Mouse (Mus musculus): ENCODE measurements around the gene Syce1.
"Not testable (repeated sequence)": the region's sequence is repeated elsewhere in the genome, so short reads cannot be mapped to it uniquely, and the experiment has no call there.

Gene Syce1

DNA sequence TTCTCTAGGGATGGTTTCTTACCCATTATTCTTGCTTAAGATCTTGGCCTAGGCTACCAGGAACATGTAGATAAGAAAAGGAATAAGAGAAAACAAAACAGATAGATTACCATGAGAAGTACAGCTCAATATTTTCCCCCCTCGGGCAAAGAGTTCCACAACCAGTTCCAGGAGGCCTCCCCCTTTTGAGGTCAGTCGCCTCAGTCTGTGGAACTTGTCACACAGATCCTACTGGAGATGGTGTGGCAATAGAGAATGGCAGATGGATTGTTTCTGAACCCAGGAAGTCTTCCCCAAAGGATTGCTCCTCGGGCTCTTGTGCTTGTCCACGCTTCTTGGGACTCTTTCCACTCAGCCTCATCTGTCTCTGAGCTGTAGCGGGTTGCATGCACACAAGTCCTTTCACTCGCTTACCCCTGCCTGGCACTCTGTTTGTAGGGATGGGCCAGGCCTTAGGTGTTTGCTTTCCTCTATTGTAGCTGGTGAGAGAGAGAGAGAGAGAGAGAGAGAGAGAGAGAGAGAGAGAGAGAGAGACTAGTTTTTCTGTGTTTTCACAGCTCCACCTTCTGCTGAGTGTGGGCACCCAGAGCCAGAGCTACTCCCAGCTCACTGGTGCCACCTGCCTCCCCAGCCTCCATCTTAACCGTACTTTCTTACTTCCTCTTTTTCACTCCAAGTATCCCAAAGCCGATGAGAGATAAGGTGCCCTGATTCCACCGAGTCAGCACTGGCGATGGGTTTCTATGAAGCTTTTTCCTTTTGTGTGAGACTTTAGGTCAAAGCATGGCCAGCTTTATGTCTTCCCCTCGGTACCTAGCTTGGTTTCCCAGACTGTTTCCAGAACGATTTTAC lies 21.5 kb downstream of the Syce1 start:
- no peak for DNase-seq

DNA sequence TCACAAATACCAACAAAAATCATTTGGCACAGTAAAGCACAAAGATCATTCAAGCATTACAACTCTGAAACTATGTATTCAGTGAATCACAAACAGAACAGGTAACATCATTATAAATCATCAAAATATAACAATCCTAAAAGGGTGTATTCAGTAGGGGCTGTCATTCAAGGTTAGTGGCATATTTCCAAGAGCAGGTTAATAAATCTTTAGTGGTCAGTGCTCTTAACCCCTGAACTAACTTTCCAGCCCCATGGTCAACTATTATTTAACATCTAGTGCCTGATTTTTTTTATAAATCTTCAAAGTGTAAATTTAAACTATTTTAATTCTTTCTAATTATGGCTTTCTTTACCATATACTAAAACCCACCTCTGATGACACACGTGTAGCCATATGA lies 22.3 kb downstream of the Syce1 start:
- not testable (repeated sequence) for DNase-seq

DNA sequence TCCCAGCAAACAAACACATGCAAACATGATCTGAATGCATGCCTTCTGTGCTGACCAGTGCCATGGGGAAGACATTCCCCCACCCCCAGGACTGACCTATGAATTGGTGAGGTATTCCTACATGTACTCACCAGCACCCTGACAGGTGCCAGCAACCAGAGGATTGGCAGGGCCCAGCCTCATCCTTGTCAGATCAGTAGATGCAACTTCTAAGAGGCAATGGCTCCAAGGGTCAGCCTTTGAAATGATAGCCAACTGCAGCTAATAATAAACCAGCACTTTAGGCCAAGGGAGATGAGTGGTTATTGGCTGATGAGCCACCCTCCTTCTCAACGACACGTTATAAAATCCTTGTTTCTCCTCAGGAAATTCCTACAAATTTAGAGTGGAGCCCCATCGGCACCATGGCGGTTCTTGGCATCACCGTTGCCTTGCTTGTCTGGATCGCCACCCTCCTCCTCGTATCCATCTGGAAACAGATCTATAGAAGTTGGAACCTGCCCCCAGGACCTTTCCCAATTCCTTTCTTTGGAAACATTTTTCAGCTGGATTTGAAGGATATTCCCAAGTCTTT lies 24.1 kb downstream of the Syce1 start, which contains the start of gene Cyp2e1:
Cyp2e1 (plus strand) TSS at position 293 of the 574 bp plus-strand sequence.
- DNase-seq = no peak

DNA sequence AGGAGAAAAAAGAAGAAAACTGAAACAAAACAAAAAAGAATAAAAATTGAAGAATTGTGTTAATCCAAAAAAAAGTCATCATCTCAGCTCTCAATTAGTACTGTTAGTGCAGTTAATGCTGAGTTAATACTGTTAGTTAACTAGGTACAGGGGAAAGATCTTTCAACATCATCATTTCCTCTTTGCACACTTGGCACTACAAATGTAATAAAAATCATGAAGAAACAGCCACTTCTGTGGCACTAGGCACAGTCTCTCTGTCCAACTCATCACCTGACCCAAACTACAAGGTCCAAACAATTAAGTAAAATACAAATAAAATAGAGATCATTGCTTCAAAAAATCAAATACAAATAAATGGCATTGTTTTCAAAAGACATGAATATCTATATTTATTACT lies 27.0 kb downstream of the Syce1 start:
- DNase-seq = no peak

DNA sequence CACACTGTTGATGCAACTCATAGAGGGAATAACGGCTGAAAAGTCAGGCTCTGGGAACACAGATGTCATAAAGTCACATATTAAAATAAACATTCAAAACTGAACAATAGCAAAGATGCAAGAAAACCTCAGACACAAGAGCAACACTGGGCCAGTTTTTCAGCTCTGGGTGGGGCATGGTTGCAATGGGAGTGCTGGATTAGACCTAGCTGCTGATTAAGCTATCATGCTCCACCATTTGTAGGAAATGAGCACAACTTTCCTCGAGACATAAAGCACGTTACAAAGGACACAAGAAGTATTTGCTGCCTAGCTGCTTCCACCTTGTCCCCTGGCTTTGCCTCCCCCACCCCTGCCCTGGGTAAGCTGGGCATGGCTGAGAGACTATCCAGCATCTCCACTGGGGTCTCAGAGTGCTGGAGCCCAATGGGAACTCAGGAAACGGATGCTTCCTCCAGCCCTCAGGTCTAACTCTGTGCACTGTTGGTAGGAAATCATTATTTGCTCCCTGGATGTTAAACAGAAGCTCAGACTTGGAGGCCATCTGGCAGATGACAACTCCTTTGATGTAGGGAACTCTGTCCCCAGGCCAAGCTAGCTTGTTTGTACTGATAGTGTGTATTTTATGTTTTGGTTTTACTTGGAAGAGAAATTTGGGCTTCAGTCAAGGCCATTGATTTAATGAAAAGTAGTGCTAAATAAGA lies 31.3 kb downstream of the Syce1 start:
- no peak for DNase-seq

DNA sequence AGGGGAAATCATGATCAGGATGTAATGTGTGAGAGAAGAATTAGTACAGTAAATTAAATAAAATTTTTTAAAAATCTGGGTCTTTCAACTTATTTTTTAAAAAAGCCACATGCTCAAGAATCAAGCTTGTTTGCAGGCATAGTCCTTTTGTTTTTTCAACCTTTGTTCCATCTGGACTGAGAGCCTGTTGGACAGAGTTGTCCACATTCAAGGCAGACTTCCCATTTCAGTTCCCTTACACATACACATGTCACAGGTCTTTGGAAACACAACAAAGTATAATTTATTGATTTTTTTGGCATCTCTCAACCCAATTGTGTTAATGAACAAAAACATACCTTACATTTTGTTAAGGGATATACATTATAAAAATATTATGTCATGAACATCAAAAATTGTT lies 33.1 kb downstream of the Syce1 start:
- DNase-seq = no peak

DNA sequence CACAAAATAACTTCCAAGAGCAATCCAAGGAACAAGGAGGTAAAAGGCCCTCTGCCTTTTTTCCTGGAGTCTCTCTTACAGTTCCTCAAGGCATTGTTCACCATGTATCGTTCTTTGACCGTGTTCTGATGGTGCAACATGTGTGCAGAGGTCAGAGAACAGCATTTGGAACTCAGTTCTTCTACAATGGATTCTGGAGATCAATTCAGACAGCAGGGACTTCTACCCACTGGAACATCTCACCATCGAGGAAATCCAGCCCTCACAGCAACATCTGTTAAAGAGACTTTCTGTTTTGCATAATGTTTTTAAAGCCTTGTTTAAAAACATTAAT lies 38.9 kb downstream of the Syce1 start:
- DNase-seq = no peak

DNA sequence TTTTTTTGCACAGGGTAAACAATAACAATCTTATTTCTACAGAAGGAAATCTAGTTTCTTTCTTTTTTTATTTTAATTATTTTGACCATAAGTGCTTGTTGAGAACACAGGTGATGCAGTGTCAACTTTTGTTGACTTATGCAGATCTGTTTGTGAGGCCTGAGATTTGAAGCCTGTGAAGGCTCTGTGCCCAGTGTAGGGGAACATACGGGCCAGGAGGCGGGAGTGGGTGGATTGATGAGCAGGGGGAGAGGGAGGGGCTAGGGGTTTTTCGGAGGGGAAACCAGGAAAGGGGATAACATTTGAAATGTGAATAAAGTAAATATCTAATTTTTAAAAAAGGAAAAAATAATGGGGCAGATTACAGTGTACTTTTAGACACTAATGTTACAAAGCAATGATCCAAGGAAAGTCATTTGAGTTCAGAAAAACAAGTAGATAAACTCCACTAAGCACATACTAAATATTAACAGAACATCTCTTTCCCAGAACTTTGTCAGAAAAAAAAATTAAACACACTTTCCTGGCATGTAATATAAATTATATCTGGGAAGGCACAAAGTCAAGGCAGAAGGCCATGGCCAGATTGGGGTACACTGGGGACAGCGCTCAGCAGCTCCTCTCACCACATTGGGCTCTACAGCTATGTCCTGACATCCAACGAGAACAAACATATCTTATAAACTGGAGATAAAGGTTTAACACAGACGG lies 39.4 kb downstream of the Syce1 start:
- DNase-seq = no peak

DNA sequence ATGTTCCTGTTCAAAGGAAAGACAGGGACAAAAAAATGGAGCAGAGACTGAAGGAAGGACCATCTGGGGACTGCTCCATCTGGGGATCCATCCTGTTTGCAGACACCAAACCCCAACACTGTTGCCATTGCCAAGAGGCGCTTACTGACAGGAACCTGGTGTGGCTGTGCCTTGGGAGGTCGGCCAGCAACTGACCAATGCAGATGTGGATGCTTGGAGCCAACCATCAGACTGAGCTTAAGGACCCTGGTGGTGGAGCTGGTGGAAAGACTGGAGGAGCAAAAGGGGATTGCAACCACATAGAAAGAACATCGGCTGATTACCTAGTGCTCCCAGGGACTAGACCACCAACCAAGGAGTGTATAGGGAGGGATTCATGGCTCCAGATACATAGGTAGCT lies 40.2 kb downstream of the Syce1 start:
- no peak for DNase-seq

DNA sequence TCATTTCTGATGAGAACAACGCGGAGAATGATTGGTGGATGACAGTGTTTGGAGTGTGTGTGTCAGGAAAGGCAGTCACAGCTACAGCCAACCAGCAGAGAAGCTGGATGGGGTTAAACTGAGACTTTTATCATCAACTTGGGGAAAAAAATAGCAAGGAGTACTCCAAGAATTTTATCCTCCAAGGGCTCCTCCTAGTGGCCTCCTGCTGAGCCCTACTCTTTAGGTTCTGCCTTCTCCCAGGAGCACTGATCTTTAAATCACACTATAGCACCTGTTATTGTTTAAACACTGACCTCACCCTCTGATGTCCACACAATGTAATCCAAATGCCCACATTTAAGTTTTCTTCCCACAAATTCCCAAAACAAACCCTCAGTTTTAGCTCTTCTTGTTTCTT lies 54.5 kb downstream of the Syce1 start:
- DNase-seq = no peak
